Mouse (Mus musculus) neural tube, embryonic 11.5 days (tissue): ENCODE results near the gene P3h3. TPM values are rescaled to one million over a fixed set of nuclear protein-coding genes. Genes with fewer than 3 reads are reported as not detected.
"Not testable (repeated sequence)": the region's sequence is repeated elsewhere in the genome, so short reads cannot be mapped to it uniquely, and the experiment has no call there.

Experiments used
- ATAC-seq: fragments of 200-750 bp; cut with Nextera tagmentation; 2 replicates; pipeline ENCODE4 v1.8.0; 2017; ENCODE audit warnings: moderate number of reproducible peaks, mild to moderate bottlenecking, moderate TSS enrichment, moderate library complexity; ENCODE audit not compliant: insufficient read depth, low FRiP score, low TSS enrichment
- DNase-seq: peaks from one replicate; pipeline ENCODE4 v3.0.0-alpha.2; 2015; ENCODE audit warnings: low spot score
- H3K27ac ChIP-seq: fragments of 300-500 bp; sonication (generic); 2 replicates; pipeline ENCODE4 v1.5.1; 2014; ENCODE audit warnings: low read depth, mild to moderate bottlenecking, low read length
- H3K27me3 ChIP-seq: fragments of 300-500 bp; sonication (generic); 2 replicates; pipeline ENCODE4 v1.6.1; 2014; ENCODE audit warnings: mild to moderate bottlenecking, low read length, mixed read lengths; ENCODE audit not compliant: control insufficient read depth, insufficient read depth
- H3K36me3 ChIP-seq: fragments of 300-500 bp; sonication (generic); 2 replicates; pipeline ENCODE4 v1.6.1; 2014; ENCODE audit warnings: mild to moderate bottlenecking, low read length, moderate library complexity, mixed read lengths; ENCODE audit not compliant: control insufficient read depth, insufficient read depth
- H3K4me1 ChIP-seq: fragments of 300-500 bp; sonication (generic); 2 replicates; pipeline ENCODE4 v1.6.1; 2014; ENCODE audit warnings: low read length, mixed read lengths; ENCODE audit not compliant: control insufficient read depth, insufficient read depth
- H3K4me2 ChIP-seq: fragments of 300-500 bp; sonication (generic); 2 replicates; pipeline ENCODE4 v1.6.1; 2014; ENCODE audit warnings: low read depth, mild to moderate bottlenecking, moderate library complexity
- H3K4me3 ChIP-seq: fragments of 300-500 bp; sonication (generic); 2 replicates; pipeline ENCODE4 v1.5.1; 2014; ENCODE audit warnings: low read depth, low read length
- H3K9ac ChIP-seq: fragments of 300-500 bp; sonication (generic); 2 replicates; pipeline ENCODE4 v1.6.1; 2014; ENCODE audit warnings: mild to moderate bottlenecking, low read length
- H3K9me3 ChIP-seq: fragments of 300-500 bp; sonication (generic); 2 replicates; pipeline ENCODE4 v1.6.1; 2016; ENCODE audit warnings: low read length; ENCODE audit not compliant: control insufficient read depth
- WGBS: fragments of 180-500 bp; shearing (Covaris S2); extraction: QIAGEN DNeasy Blood & Tissue Kit; methylation state at CpG from one replicate; pipeline ENCODE4 v1.1.7; 2014; 5-methylcytosine and 5-hydroxymethylcytosine counted together
- polyA plus RNA-seq: library from polyadenylated mRNA; unstranded; fragments of >200 nt; fragmentation: Nextera tagmentation; extraction: Ambion mirVana; gene quantifications from 2 replicates; pipeline ENCODE4 v1.2.1, GENCODE M21; 2014

The P3h3 gene
- polyA plus RNA-seq, 1 experiment from 2014 or later, result 14.6 TPM

DNA sequence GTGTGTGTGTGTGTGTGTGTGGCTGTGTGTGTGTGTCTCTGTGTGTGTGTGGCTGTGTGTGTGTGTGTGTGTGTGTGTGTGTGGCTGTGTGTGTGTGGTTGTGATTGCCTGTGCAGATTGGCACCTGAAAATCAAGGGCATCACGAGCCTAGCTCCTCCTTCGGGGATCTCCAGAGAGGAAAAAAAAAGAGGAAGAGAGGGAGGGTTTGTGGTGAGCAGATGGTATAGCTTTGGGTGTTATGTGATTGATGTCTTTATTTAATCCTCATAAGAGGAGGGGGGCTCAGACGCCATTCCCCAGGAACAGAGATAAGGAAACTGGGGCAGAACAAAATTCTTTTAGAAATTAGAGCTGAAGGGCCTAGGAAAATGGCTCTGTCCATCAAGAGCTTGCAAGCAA is 40.8 kb upstream of the P3h3 start:
- Histone ChIP-seq H3K27me3 (no peaks in the 10 kb centered on the region), H3K36me3 (no peaks in the 10 kb centered on the region), H3K9ac (no peak overlapping the region), H3K27ac (no peak overlapping the region), H3K4me1 (no peaks in the 10 kb centered on the region), H3K4me3 (no peak overlapping the region), H3K9me3 (no peaks in the 10 kb centered on the region), H3K4me2 (no peak overlapping the region)
- DNase-seq, result no peak
- ATAC-seq, result no peak
- 62% methylated on average over 3 of the region's 3 CpGs for whole genome bisulfite sequencing

DNA sequence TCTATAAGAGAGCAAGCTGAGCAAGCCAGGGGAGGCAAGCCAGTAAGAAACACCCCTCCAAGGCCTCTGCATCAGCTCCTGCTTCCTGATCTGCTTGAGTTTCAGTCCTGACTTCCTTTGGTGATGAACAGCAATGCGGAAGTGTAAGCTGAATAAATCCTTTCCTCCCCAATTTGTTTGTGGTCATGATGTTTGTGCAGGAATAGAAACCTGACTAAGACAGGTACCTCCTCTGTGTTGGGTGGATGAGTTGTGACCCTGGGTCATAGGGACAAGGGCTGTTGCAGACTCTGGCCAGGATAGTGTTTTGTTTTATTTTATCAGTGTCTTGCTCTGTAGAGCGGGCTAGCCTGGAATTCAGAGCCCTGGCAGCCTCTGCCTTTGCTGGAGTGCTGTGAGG is 36.6 kb upstream of the P3h3 start:
- H3K9me3 ChIP-seq, H3K9ac ChIP-seq, H3K27me3 ChIP-seq, ATAC-seq, H3K4me1 ChIP-seq, H3K4me2 ChIP-seq, H3K36me3 ChIP-seq, DNase-seq, H3K4me3 ChIP-seq, H3K27ac ChIP-seq: not testable (repeated sequence)
- 92% methylated on average over 2 of the region's 2 CpGs for WGBS

GRCm38 (mm10) chr6:124890997-124891396 is 33.4 kb upstream of the P3h3 start:
- Histone ChIP-seq H3K9me3 (no peaks in the 10 kb centered on the region), H3K4me1 (no peaks in the 10 kb centered on the region), H3K27ac (no peak overlapping the region), H3K36me3 (no peaks in the 10 kb centered on the region), H3K9ac (no peak overlapping the region), H3K4me3 (no peak overlapping the region), H3K27me3 (no peaks in the 10 kb centered on the region), H3K4me2 (no peak overlapping the region)
- no peak for DNase-seq
- ATAC-seq, result no peak
- WGBS, result 65% methylated on average over 6 of the region's 6 CpGs

GRCm38 (mm10) chr6:124888555-124889125 is 31.1 kb upstream of the P3h3 start:
- WGBS, result 91% methylated on average over 6 of the region's 6 CpGs
- Histone ChIP-seq H3K4me2 (no peak overlapping the region), H3K36me3 (no peaks in the 10 kb centered on the region), H3K9ac (no peak overlapping the region), H3K9me3 (no peaks in the 10 kb centered on the region), H3K27ac (no peak overlapping the region), H3K4me3 (no peak overlapping the region), H3K27me3 (no peaks in the 10 kb centered on the region), H3K4me1 (no peaks in the 10 kb centered on the region)
- no peak for ATAC-seq
- DNase-seq, result no peak

DNA sequence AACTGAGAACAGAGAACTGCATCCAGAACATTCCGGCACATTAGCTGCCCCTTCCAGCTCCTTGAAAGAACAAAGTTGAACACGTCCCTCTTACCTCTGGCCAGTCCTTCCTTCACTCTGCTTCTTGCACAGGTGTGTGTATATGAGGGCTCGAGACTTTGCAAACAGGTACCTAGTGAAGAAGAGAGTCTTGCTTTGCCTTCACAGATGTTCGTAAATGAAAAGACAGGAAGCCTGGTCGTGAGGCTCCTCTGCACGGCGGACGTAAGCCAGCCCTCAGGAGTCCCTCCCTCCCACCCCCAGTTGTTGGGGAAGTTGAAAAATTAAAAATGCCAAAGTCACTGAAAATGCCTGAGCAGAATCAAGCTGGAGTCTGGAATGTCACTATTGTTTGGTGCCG is 30.4 kb upstream of the P3h3 start, which contains the start of gene Cd4:
Cd4 (minus strand) TSS at position 236 of the 400 bp plus-strand sequence.
- DNase-seq (no peak), ATAC-seq (no peak)
- H3K27ac ChIP-seq, result no peak within 1 kb of the TSS

GRCm38 (mm10) chr6:124885956-124886381 is 28.4 kb upstream of the P3h3 start:
- no peak overlapping the region for H3K4me2 ChIP-seq
- DNase-seq (no peak), ATAC-seq (no peak)
- no peak overlapping the region for H3K4me3 ChIP-seq
- H3K4me1 ChIP-seq, result no peaks in the 10 kb centered on the region
- H3K27ac ChIP-seq, result no peak overlapping the region
- H3K9ac ChIP-seq, result no peak overlapping the region
- no peaks in the 10 kb centered on the region for H3K9me3 ChIP-seq
- H3K27me3 ChIP-seq, result no peaks in the 10 kb centered on the region
- WGBS, result 90% methylated on average over 8 of the region's 8 CpGs
- no peaks in the 10 kb centered on the region for H3K36me3 ChIP-seq

More for the DNA sequence above, 30.4 kb upstream of the P3h3 start, which contains the start of gene Cd4:
- 94% methylated on average over 9 of the region's 9 CpGs for WGBS
- Histone ChIP-seq H3K4me1 (no peaks in the 10 kb centered on the region), H3K9me3 (no peaks in the 10 kb centered on the region), H3K9ac (no peak within 1 kb of the TSS), H3K4me2 (no peak within 1 kb of the TSS), H3K27me3 (no peaks in the 10 kb centered on the region), H3K4me3 (no peak within 1 kb of the TSS), H3K36me3 (no peaks in the 10 kb centered on the region)

- no peaks in the 10 kb centered on the region for H3K4me1 ChIP-seq
- no peaks in the 10 kb centered on the region for H3K27me3 ChIP-seq
- H3K9ac ChIP-seq, result no peak overlapping the region
- no peaks in the 10 kb centered on the region for H3K9me3 ChIP-seq
- ATAC-seq (no peak), DNase-seq (no peak)
- H3K36me3 ChIP-seq, result no peaks in the 10 kb centered on the region
- no peak overlapping the region for H3K4me2 ChIP-seq
- no peak overlapping the region for H3K4me3 ChIP-seq
- 75% methylated on average over 10 of the region's 10 CpGs for WGBS
- H3K27ac ChIP-seq, result no peak overlapping the region
These were observed 27.4 kb upstream of the P3h3 start for GRCm38 (mm10) chr6:124884714-124885500.

DNA sequence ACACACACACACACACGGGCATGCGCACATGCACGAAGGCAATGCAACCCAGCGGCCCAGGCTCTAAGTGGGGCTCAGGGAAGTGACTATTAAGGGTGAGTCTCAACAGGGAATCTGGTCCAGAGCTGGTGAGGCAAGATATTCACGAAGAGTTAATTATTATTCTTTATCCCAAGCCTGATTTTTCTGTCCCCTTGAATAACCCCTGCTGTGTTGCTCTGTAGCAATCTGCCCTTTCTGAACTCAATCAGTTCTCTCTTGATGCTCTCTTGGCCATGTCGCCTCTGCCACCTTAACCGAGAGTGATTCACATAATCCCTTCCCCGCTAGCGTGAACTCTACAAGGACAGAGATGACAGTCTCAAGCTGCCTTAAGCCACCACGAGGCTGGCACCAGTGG is 25.8 kb upstream of the P3h3 start:
- no peak overlapping the region for H3K4me2 ChIP-seq
- no peak for ATAC-seq
- WGBS, result 73% methylated on average over 10 of the region's 10 CpGs

DNA sequence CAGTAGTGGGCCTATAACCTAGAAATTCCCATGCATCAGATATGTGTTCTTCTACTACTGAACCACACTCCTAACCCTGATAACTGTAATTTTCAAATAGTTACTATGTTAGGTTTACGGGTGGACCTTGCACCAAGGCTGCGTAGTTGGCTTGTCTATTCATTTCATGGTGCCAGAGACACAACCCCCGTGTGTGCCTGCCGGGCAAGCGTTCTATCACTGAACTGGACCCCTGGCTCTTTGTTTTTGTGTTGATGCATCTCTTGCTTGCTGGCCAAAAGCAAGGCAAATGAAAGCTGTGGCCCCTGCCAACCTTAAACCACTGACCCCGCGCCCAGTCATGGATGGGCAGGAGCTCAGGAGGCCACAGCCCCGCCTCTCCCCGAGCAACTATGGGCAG is 24.3 kb upstream of the P3h3 start:
- no peak for ATAC-seq
- no peaks in the 10 kb centered on the region for H3K27me3 ChIP-seq
- no peak overlapping the region for H3K27ac ChIP-seq
- H3K9me3 ChIP-seq, result no peaks in the 10 kb centered on the region
- no peak overlapping the region for H3K4me3 ChIP-seq
- no peak for DNase-seq
- 93% methylated on average over 9 of the region's 9 CpGs for WGBS
- no peaks in the 10 kb centered on the region for H3K4me1 ChIP-seq
- H3K36me3 ChIP-seq, result no peaks in the 10 kb centered on the region
- no peak overlapping the region for H3K9ac ChIP-seq
- H3K4me2 ChIP-seq, result no peak overlapping the region

More for the DNA sequence above, 25.8 kb upstream of the P3h3 start:
- no peaks in the 10 kb centered on the region for H3K36me3 ChIP-seq
- H3K9me3 ChIP-seq, result no peaks in the 10 kb centered on the region
- H3K27me3 ChIP-seq, result no peaks in the 10 kb centered on the region
- DNase-seq, result no peak
- no peaks in the 10 kb centered on the region for H3K4me1 ChIP-seq
- no peak overlapping the region for H3K9ac ChIP-seq
- H3K4me3 ChIP-seq, result no peak overlapping the region
- H3K27ac ChIP-seq, result no peak overlapping the region
